Mouse (Mus musculus): ENCODE data around the gene Slc9a1. TPM values are rescaled to one million over a fixed set of nuclear protein-coding genes. Genes with fewer than 3 reads are reported as not detected.

Gene Slc9a1
- polyA plus RNA-seq, 1 experiment from 2014 or later: 9.2 TPM

- H3K4me1 ChIP-seq (ENCODE audit: control insufficient read depth, insufficient read depth, low read length): peaks cover 2% of the 10 kb centered on the region
- no peaks in the 10 kb centered on the region for H3K27me3 ChIP-seq (replicated peaks; ENCODE audit: control insufficient read depth, insufficient read depth, low read length)
- H3K27ac ChIP-seq (replicated peaks; ENCODE audit: low read depth, low read length): no peak overlapping the region
- ATAC-seq (ENCODE audit: low read depth) (no peak), DNase-seq (ENCODE audit: low spot score) (no peak)
- H3K9ac ChIP-seq (ENCODE audit: low read depth, low read length): no peak overlapping the region
- no peak overlapping the region for H3K4me2 ChIP-seq (ENCODE audit: low read depth, low read length)
- peaks cover 38% of the 10 kb centered on the region for H3K36me3 ChIP-seq (ENCODE audit: control insufficient read depth, insufficient read depth, low read length)
- WGBS: 81% methylated on average over 16 of the region's 16 CpGs
- H3K9me3 ChIP-seq (ENCODE audit: control insufficient read depth, low read length): no peaks in the 10 kb centered on the region
- H3K4me3 ChIP-seq (ENCODE audit: low read depth, low read length): no peak overlapping the region
Observed at GRCm38 (mm10) chr4:133412575-133413540, 43.4 kb downstream of the Slc9a1 start.

GRCm38 (mm10) chr4:133413617-133414016 is 44.1 kb downstream of the Slc9a1 start:
- H3K4me2 ChIP-seq (ENCODE audit: low read depth, low read length): no peak overlapping the region
- no peaks in the 10 kb centered on the region for H3K9me3 ChIP-seq (ENCODE audit: control insufficient read depth, low read length)
- H3K4me1 ChIP-seq (ENCODE audit: control insufficient read depth, insufficient read depth, low read length): no peaks in the 10 kb centered on the region
- H3K36me3 ChIP-seq (ENCODE audit: control insufficient read depth, insufficient read depth, low read length): peaks cover 45% of the 10 kb centered on the region
- H3K27me3 ChIP-seq (replicated peaks; ENCODE audit: control insufficient read depth, insufficient read depth, low read length): no peaks in the 10 kb centered on the region
- H3K4me3 ChIP-seq (ENCODE audit: low read depth, low read length): no peak overlapping the region
- no peak overlapping the region for H3K27ac ChIP-seq (replicated peaks; ENCODE audit: low read depth, low read length)
- 89% methylated on average over 7 of the region's 7 CpGs for WGBS
- ATAC-seq (ENCODE audit: low read depth) (no peak), DNase-seq (ENCODE audit: low spot score) (no peak)
- no peak overlapping the region for H3K9ac ChIP-seq (ENCODE audit: low read depth, low read length)

GRCm38 (mm10) chr4:133414920-133415319 is 45.4 kb downstream of the Slc9a1 start:
- ATAC-seq (ENCODE audit: low read depth) (no peak), DNase-seq (ENCODE audit: low spot score) (no peak)
- WGBS: 65% methylated on average over 4 of the region's 4 CpGs
- Histone ChIP-seq H3K9me3 (ENCODE audit: control insufficient read depth, low read length) (no peaks in the 10 kb centered on the region), H3K27ac (replicated peaks; ENCODE audit: low read depth, low read length) (no peak overlapping the region), H3K4me2 (ENCODE audit: low read depth, low read length) (no peak overlapping the region), H3K27me3 (replicated peaks; ENCODE audit: control insufficient read depth, insufficient read depth, low read length) (no peaks in the 10 kb centered on the region), H3K36me3 (ENCODE audit: control insufficient read depth, insufficient read depth, low read length) (peaks cover 47% of the 10 kb centered on the region), H3K4me3 (ENCODE audit: low read depth, low read length) (no peak overlapping the region), H3K9ac (ENCODE audit: low read depth, low read length) (no peak overlapping the region), H3K4me1 (ENCODE audit: control insufficient read depth, insufficient read depth, low read length) (no peaks in the 10 kb centered on the region)

GRCm38 (mm10) chr4:133419312-133420004 is 50.0 kb downstream of the Slc9a1 start:
- H3K4me1 ChIP-seq (ENCODE audit: control insufficient read depth, insufficient read depth, low read length): no peaks in the 10 kb centered on the region
- ATAC-seq (ENCODE audit: low read depth) (no peak), DNase-seq (ENCODE audit: low spot score) (peak; percentile 39)
- no peak overlapping the region for H3K4me2 ChIP-seq (ENCODE audit: low read depth, low read length)
- no peak overlapping the region for H3K27ac ChIP-seq (replicated peaks; ENCODE audit: low read depth, low read length)
- H3K36me3 ChIP-seq (ENCODE audit: control insufficient read depth, insufficient read depth, low read length): peaks cover 55% of the 10 kb centered on the region
- no peaks in the 10 kb centered on the region for H3K9me3 ChIP-seq (ENCODE audit: control insufficient read depth, low read length)
- no peak overlapping the region for H3K9ac ChIP-seq (ENCODE audit: low read depth, low read length)
- H3K27me3 ChIP-seq (replicated peaks; ENCODE audit: control insufficient read depth, insufficient read depth, low read length): no peaks in the 10 kb centered on the region
- H3K4me3 ChIP-seq (ENCODE audit: low read depth, low read length): no peak overlapping the region
- WGBS: 66% methylated on average over 14 of the region's 14 CpGs

GRCm38 (mm10) chr4:133421989-133422388 is 52.5 kb downstream of the Slc9a1 start:
- Histone ChIP-seq H3K4me2 (ENCODE audit: low read depth, low read length) (no peak overlapping the region), H3K9ac (ENCODE audit: low read depth, low read length) (no peak overlapping the region), H3K27me3 (replicated peaks; ENCODE audit: control insufficient read depth, insufficient read depth, low read length) (no peaks in the 10 kb centered on the region), H3K36me3 (ENCODE audit: control insufficient read depth, insufficient read depth, low read length) (peaks cover 42% of the 10 kb centered on the region), H3K4me1 (ENCODE audit: control insufficient read depth, insufficient read depth, low read length) (no peaks in the 10 kb centered on the region), H3K27ac (replicated peaks; ENCODE audit: low read depth, low read length) (no peak overlapping the region), H3K4me3 (ENCODE audit: low read depth, low read length) (no peak overlapping the region), H3K9me3 (ENCODE audit: control insufficient read depth, low read length) (no peaks in the 10 kb centered on the region)
- DNase-seq (ENCODE audit: low spot score) (no peak), ATAC-seq (ENCODE audit: low read depth) (no peak)
- WGBS: 86% methylated on average over 9 of the region's 12 CpGs

- 82% methylated on average over 15 of the region's 15 CpGs for WGBS
- no peaks in the 10 kb centered on the region for H3K9me3 ChIP-seq (ENCODE audit: control insufficient read depth, low read length)
- no peaks in the 10 kb centered on the region for H3K4me1 ChIP-seq (ENCODE audit: control insufficient read depth, insufficient read depth, low read length)
- peaks cover 39% of the 10 kb centered on the region; the same call in 1 of the 2 replicates for H3K36me3 ChIP-seq (ENCODE audit: control insufficient read depth, insufficient read depth, low read length)
- no peak for DNase-seq (ENCODE audit: low spot score)
- H3K4me3 ChIP-seq (ENCODE audit: low read depth, low read length): no peak overlapping the region
- no peak overlapping the region for H3K27ac ChIP-seq (replicated peaks; ENCODE audit: low read depth, low read length)
- ATAC-seq (ENCODE audit: low read depth): no peak
- no peak overlapping the region for H3K9ac ChIP-seq (ENCODE audit: low read depth, low read length)
- H3K4me2 ChIP-seq (ENCODE audit: low read depth, low read length): no peak overlapping the region
- H3K27me3 ChIP-seq (replicated peaks; ENCODE audit: control insufficient read depth, insufficient read depth, low read length): no peaks in the 10 kb centered on the region
Observed at GRCm38 (mm10) chr4:133422601-133423000, 53.1 kb downstream of the Slc9a1 start.

GRCm38 (mm10) chr4:133423108-133423507 is 53.6 kb downstream of the Slc9a1 start:
- H3K4me2 ChIP-seq (ENCODE audit: low read depth, low read length): no peak overlapping the region
- H3K36me3 ChIP-seq (ENCODE audit: control insufficient read depth, insufficient read depth, low read length): peaks cover 33% of the 10 kb centered on the region; the same call in 1 of the 2 replicates
- 44% methylated on average over 6 of the region's 6 CpGs for WGBS
- no peak overlapping the region for H3K27ac ChIP-seq (replicated peaks; ENCODE audit: low read depth, low read length)
- DNase-seq (ENCODE audit: low spot score) (no peak), ATAC-seq (ENCODE audit: low read depth) (0 out of 2 replicates have a peak, but pooled peaks have one; percentile 19)
- H3K9me3 ChIP-seq (ENCODE audit: control insufficient read depth, low read length): no peaks in the 10 kb centered on the region
- no peaks in the 10 kb centered on the region for H3K27me3 ChIP-seq (replicated peaks; ENCODE audit: control insufficient read depth, insufficient read depth, low read length)
- no peak overlapping the region for H3K4me3 ChIP-seq (ENCODE audit: low read depth, low read length)
- H3K9ac ChIP-seq (ENCODE audit: low read depth, low read length): no peak overlapping the region
- no peaks in the 10 kb centered on the region for H3K4me1 ChIP-seq (ENCODE audit: control insufficient read depth, insufficient read depth, low read length)

GRCm38 (mm10) chr4:133423691-133424090 is 54.2 kb downstream of the Slc9a1 start:
- no peak for ATAC-seq (ENCODE audit: low read depth)
- no peak overlapping the region for H3K27ac ChIP-seq (replicated peaks; ENCODE audit: low read depth, low read length)

More at GRCm38 (mm10) chr4:133423691-133424090, 54.2 kb downstream of the Slc9a1 start:
- Histone ChIP-seq H3K27me3 (replicated peaks; ENCODE audit: control insufficient read depth, insufficient read depth, low read length) (no peaks in the 10 kb centered on the region), H3K36me3 (ENCODE audit: control insufficient read depth, insufficient read depth, low read length) (peaks cover 30% of the 10 kb centered on the region; the same call in 1 of the 2 replicates), H3K4me3 (ENCODE audit: low read depth, low read length) (no peak overlapping the region), H3K4me1 (ENCODE audit: control insufficient read depth, insufficient read depth, low read length) (no peaks in the 10 kb centered on the region), H3K9ac (ENCODE audit: low read depth, low read length) (no peak overlapping the region), H3K9me3 (ENCODE audit: control insufficient read depth, low read length) (no peaks in the 10 kb centered on the region), H3K4me2 (ENCODE audit: low read depth, low read length) (no peak overlapping the region)
- no peak for DNase-seq (ENCODE audit: low spot score)
- 84% methylated on average over 6 of the region's 6 CpGs for WGBS

Measured in embryonic facial prominence, embryonic 14.5 days (tissue).